ENCODE assay signal across 13 mouse cellular contexts in genomic region chr8:120344583-120344982, GRCm38 (mm10).
DNase-seq lines count a peak whose midpoint lies in the region; ATAC-seq lines count a peak whose summit lies in the region.
"Had no signal": no experiment of that assay in that cellular context is flagged by ENCODE, and none has a peak within 500 bp of the region (broad histone marks: within the 10 kb centered on the region; RNA-seq: fewer than 3 reads in every experiment).

No protein-coding gene starts in this region.

- peaks cover 31% of the 10 kb centered on the region for H3K4me1 ChIP-seq in hindbrain, embryonic 11.5 days (replicated peaks; ENCODE audit: control insufficient read depth, insufficient read depth, low read length)
- peaks cover 50% of the 10 kb centered on the region for H3K4me1 ChIP-seq in midbrain, embryonic 11.5 days (ENCODE audit: control insufficient read depth, insufficient read depth, low read length)

- WGBS in hindbrain, embryonic 11.5 days, result 29% methylated on average over 13 of the region's 13 CpGs
- 29% methylated on average over 13 of the region's 13 CpGs for WGBS in midbrain, embryonic 11.5 days

- no peak for ATAC-seq in hindbrain, embryonic 11.5 days (ENCODE audit: low FRiP score)
- no peak for ATAC-seq in midbrain, embryonic 11.5 days (ENCODE audit: low FRiP score)

- H3K27me3 ChIP-seq in hindbrain, embryonic 11.5 days (ENCODE audit: control insufficient read depth, insufficient read depth, low read length), result no peaks in the 10 kb centered on the region
- no peaks in the 10 kb centered on the region; the same call in 1 of the 2 replicates for H3K27me3 ChIP-seq in midbrain, embryonic 11.5 days (ENCODE audit: control insufficient read depth, insufficient read depth, low read length)
- H3K27me3 ChIP-seq: embryonic facial prominence, embryonic 15.5 days had no signal

- H3K27ac ChIP-seq in hindbrain, embryonic 11.5 days (ENCODE audit: low read depth, low read length), result peak overlapping the region; percentile 71; the same call in 1 of the 2 replicates
- H3K27ac ChIP-seq in midbrain, embryonic 11.5 days (ENCODE audit: low read depth, low read length), result peak overlapping the region; percentile 30; the same call in 1 of the 2 replicates
- H3K27ac ChIP-seq: embryonic facial prominence, embryonic 15.5 days; liver, embryonic 14.5 days had no signal

- H3K4me2 ChIP-seq in hindbrain, embryonic 11.5 days (replicated peaks; ENCODE audit: low read depth, low read length), result no peak overlapping the region
- no peak overlapping the region for H3K4me2 ChIP-seq in midbrain, embryonic 11.5 days
- H3K4me2 ChIP-seq: embryonic facial prominence, embryonic 15.5 days had no signal

- no peaks in the 10 kb centered on the region for H3K9me3 ChIP-seq in hindbrain, embryonic 11.5 days (ENCODE audit: control insufficient read depth, low read length)
- no peaks in the 10 kb centered on the region for H3K9me3 ChIP-seq in midbrain, embryonic 11.5 days (ENCODE audit: control insufficient read depth, low read length)
- H3K9me3 ChIP-seq: embryonic facial prominence, embryonic 15.5 days had no signal

- H3K36me3 ChIP-seq in hindbrain, embryonic 11.5 days (ENCODE audit: control insufficient read depth, insufficient read depth, low read length), result no peaks in the 10 kb centered on the region
- H3K36me3 ChIP-seq in midbrain, embryonic 11.5 days (ENCODE audit: control insufficient read depth, insufficient read depth, low read length), result no peaks in the 10 kb centered on the region
- H3K36me3 ChIP-seq: embryonic facial prominence, embryonic 15.5 days had no signal

- H3K9ac ChIP-seq in hindbrain, embryonic 11.5 days (ENCODE audit: low read depth, low read length), result peak overlapping the region; percentile 31; the same call in 1 of the 2 replicates
- H3K9ac ChIP-seq in midbrain, embryonic 11.5 days (ENCODE audit: low read length), result peak overlapping the region; percentile 15; the same call in 1 of the 2 replicates
- H3K9ac ChIP-seq: embryonic facial prominence, embryonic 15.5 days; liver, embryonic 14.5 days had no signal

- DNase-seq in A20 (ENCODE audit: low read depth, low spot score), result peak; percentile 68
- peak; percentile 53 for DNase-seq in brain, adult 2 months (ENCODE audit: low read depth, low spot score)
- no peak for DNase-seq in hindbrain, embryonic 11.5 days (ENCODE audit: low spot score)
- no peak for DNase-seq in midbrain, embryonic 11.5 days (ENCODE audit: low spot score, missing footprints)
- DNase-seq in retina, postnatal 1 day, result no peak
- DNase-seq in ovary, postnatal 10 days (ENCODE audit: low spot score), result no peak
- no peak for DNase-seq in cerebellum, adult 9-11 months
- DNase-seq: gastrocnemius, postnatal 14 days; heart, postnatal 14 days; kidney, postnatal 14 days; right cerebral cortex, postnatal 14 days had no signal

- no peak overlapping the region for H3K4me3 ChIP-seq in hindbrain, embryonic 11.5 days (ENCODE audit: low read depth, low read length)
- no peak overlapping the region for H3K4me3 ChIP-seq in midbrain, embryonic 11.5 days (ENCODE audit: low read depth, low read length)
- H3K4me3 ChIP-seq: embryonic facial prominence, embryonic 15.5 days had no signal

Comparison
In these comparisons a context has a peak if more than half of its experiments do, and no peak if none do; other contexts are left out.
1. DNase-seq: peak in A20 (single experiment) and brain, adult 2 months (single experiment); none in hindbrain, embryonic 11.5 days (single experiment), midbrain, embryonic 11.5 days (single experiment), retina, postnatal 1 day (single experiment), ovary, postnatal 10 days (single experiment) and cerebellum, adult 9-11 months (single experiment).